Mouse (Mus musculus) erythroblast, embryonic 14.5 days (primary cell): ENCODE results near the gene Nckap5.

ENCODE experiments used
- GATA1 ChIP-seq: IDR thresholded peaks from 2 replicates; pipeline ENCODE4 v1.6.1; 2012; ENCODE audit warnings: low read length, inconsistent platforms, mixed read lengths
- TAL1 ChIP-seq: IDR thresholded peaks from 3 replicates; pipeline ENCODE4 v1.6.1; 2012; ENCODE audit warnings: low read length, inconsistent platforms, mixed read lengths

GRCm38 (mm10) chr1:126574295-126574694 is 256.3 kb downstream of the Nckap5 start:
- TF ChIP-seq GATA1 (no peak), TAL1 (no peak)
